Mouse (Mus musculus) spleen, adult 2 months (tissue): ENCODE results near the gene Zdhhc5.

Experiments used
- CTCF ChIP-seq: fragments of 200-500 bp; IDR thresholded peaks from 2 replicates; pipeline ENCODE4 v1.5.1; 2011; ENCODE audit warnings: mild to moderate bottlenecking, inconsistent platforms; ENCODE audit not compliant: insufficient read depth, insufficient read length, insufficient replicate concordance; ENCODE audit errors: extremely low read depth
- POLR2A ChIP-seq: fragments of 200-500 bp; IDR thresholded peaks from 2 replicates; pipeline ENCODE4 v1.6.1; 2011; ENCODE audit warnings: low read depth, low read length, inconsistent platforms

GRCm38 (mm10) chr2:84717357-84717756 lies 2.4 kb upstream of the Zdhhc5 start:
- TF ChIP-seq POLR2A = no peak
- no peak for TF ChIP-seq CTCF
